Mouse (Mus musculus) stomach, embryonic 16.5 days (tissue): Measurements from ENCODE around the gene Adam11. TPM values are rescaled to one million over a fixed set of nuclear protein-coding genes. Genes with fewer than 3 reads are reported as not detected.

Experiments used
- ATAC-seq: fragments of 200-750 bp; cut with Nextera tagmentation; 2 replicates; pipeline ENCODE4 v1.8.0; 2017; ENCODE audit warnings: moderate number of reproducible peaks, moderate TSS enrichment; ENCODE audit not compliant: insufficient read depth, low FRiP score
- H3K27ac ChIP-seq: fragments of 300-500 bp; sonication (generic); 2 replicates; pipeline ENCODE4 v1.5.1; 2014; ENCODE audit warnings: low read length
- H3K27me3 ChIP-seq: fragments of 300-500 bp; sonication (generic); 2 replicates; pipeline ENCODE4 v1.6.1; 2014; ENCODE audit warnings: low read length, control low read depth, mixed read lengths; ENCODE audit not compliant: control insufficient read depth, insufficient read depth
- H3K36me3 ChIP-seq: fragments of 300-500 bp; sonication (generic); 2 replicates; pipeline ENCODE4 v1.6.1; 2014; ENCODE audit warnings: low read length; ENCODE audit not compliant: control insufficient read depth, insufficient read depth
- H3K4me1 ChIP-seq: fragments of 300-500 bp; sonication (generic); 2 replicates; pipeline ENCODE4 v1.6.1; 2014; ENCODE audit warnings: low read length, control low read depth, mixed read lengths; ENCODE audit not compliant: control insufficient read depth, insufficient read depth
- H3K4me2 ChIP-seq: fragments of 300-500 bp; sonication (generic); 2 replicates; pipeline ENCODE4 v1.6.1; 2014; ENCODE audit warnings: low read depth, low read length, mixed read lengths
- H3K4me3 ChIP-seq: fragments of 300-500 bp; sonication (generic); replicated peaks from 2 replicates; pipeline ENCODE4 v1.5.1; 2014; ENCODE audit warnings: mild to moderate bottlenecking, low read length
- H3K9ac ChIP-seq: fragments of 300-500 bp; sonication (generic); 2 replicates; pipeline ENCODE4 v1.6.1; 2014; ENCODE audit warnings: low read length
- H3K9me3 ChIP-seq: fragments of 300-500 bp; sonication (generic); replicated peaks from 2 replicates; pipeline ENCODE4 v1.6.1; 2016; ENCODE audit warnings: low read length, control low read depth; ENCODE audit not compliant: control insufficient read depth
- WGBS: fragments of 180-500 bp; shearing (Covaris S2); extraction: QIAGEN DNeasy Blood & Tissue Kit; methylation state at CpG from one replicate; pipeline ENCODE4 v1.1.7; 2014; 5-methylcytosine and 5-hydroxymethylcytosine counted together
- polyA plus RNA-seq: library from polyadenylated mRNA; unstranded; fragments of >200 nt; fragmentation: Nextera tagmentation; extraction: Ambion mirVana; gene quantifications from 2 replicates; pipeline ENCODE4 v1.2.1, GENCODE M21; 2015

Gene Adam11
- polyA plus RNA-seq, 1 experiment from 2014 or later = 4.5 TPM

DNA sequence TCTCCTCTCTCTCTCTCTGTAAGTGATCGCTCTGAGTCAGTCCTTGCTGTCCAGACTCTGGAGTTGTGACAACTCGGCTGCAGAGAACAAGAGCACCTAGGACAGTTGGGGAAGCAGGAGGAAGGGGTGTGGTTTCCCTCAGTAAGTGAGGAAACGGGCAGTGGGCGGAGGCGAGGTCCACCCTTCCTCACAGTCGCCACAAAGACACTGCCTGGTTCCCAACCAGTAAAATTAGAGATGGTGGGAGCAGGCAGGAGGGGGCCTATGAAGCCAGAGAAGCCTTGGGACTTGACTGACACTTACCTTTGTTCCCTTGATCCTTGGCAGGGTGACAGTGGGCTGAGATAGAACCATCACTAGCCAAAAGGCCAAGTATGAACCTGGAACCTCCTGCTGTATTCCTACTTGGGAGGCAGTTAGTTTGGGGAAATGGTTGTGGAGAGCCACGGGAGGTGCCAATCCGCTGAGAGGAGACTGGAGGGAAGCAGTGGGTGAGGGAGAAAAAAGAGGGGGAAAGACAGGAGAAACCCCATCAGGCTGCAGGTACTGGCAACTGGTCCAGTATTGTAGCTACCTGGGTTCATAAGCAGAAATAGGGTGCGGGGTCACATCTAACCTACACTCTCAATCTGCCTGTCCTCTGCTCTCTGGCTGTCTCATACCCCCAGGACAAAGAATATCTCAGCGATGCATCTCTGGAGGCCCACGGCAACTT lies 19.2 kb downstream of the Adam11 start:
- 44% methylated on average over 11 of the region's 11 CpGs for WGBS
- Histone ChIP-seq H3K4me2 (no peak overlapping the region), H3K4me1 (peaks cover 8% of the 10 kb centered on the region), H3K9me3 (no peaks in the 10 kb centered on the region), H3K9ac (no peak overlapping the region), H3K27me3 (no peaks in the 10 kb centered on the region), H3K4me3 (no peak overlapping the region), H3K36me3 (no peaks in the 10 kb centered on the region), H3K27ac (no peak overlapping the region)
- ATAC-seq = no peak

DNA sequence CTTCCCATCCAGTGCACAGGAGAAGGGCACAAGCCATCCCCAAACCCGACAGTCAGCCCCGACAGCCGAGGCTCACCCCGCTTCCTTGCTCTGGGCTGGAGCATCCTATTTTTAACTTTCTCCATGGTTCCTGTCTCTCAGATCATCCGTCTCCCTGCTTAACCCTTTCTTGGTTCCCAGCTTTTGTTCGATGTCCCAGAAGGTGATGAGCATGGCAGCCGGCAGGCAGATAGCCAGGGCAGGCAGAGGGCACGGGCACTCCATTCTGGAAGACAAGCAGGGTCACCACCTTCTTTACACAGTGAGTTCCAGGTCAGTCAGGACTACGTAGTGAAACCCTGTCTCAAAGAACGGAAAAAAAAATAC lies 19.7 kb downstream of the Adam11 start:
- no peak for ATAC-seq
- H3K9me3 ChIP-seq = no peaks in the 10 kb centered on the region
- no peak overlapping the region for H3K27ac ChIP-seq
- no peak overlapping the region for H3K9ac ChIP-seq
- H3K36me3 ChIP-seq = no peaks in the 10 kb centered on the region
- peaks cover 8% of the 10 kb centered on the region for H3K4me1 ChIP-seq
- H3K27me3 ChIP-seq = no peaks in the 10 kb centered on the region
- no peak overlapping the region for H3K4me3 ChIP-seq
- 48% methylated on average over 10 of the region's 10 CpGs for WGBS
- no peak overlapping the region for H3K4me2 ChIP-seq

- Histone ChIP-seq H3K27ac (no peak overlapping the region), H3K27me3 (no peaks in the 10 kb centered on the region), H3K9ac (no peak overlapping the region), H3K4me1 (peaks cover 8% of the 10 kb centered on the region), H3K4me3 (no peak overlapping the region), H3K9me3 (no peaks in the 10 kb centered on the region), H3K36me3 (no peaks in the 10 kb centered on the region), H3K4me2 (no peak overlapping the region)
- no peak for ATAC-seq
- 78% methylated on average over 4 of the region's 4 CpGs for WGBS
These were observed 20.3 kb downstream of the Adam11 start for GRCm38 (mm10) chr11:102781523-102781922.

DNA sequence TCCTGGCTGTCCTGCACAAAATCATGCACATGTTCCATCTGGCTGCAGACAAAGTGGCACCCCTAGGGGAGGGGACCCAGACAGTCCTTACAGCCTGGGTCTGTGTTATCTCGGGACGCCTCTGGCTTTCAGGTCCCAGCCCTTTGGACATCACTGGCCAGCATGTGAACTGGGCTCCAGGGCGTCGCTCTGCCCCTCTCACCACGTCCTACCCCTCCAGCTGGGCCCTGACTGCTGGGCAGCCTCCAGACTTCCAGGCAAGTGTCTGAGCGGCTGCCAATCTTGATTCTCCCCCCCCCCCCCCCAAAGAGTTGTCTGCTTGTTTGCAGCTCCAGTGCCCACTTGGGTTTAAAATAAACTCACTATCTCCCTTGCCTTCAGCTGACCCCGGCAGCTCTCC lies 22.2 kb downstream of the Adam11 start:
- H3K4me3 ChIP-seq = no peak overlapping the region
- H3K9me3 ChIP-seq = no peaks in the 10 kb centered on the region
- H3K9ac ChIP-seq = no peak overlapping the region
- no peak overlapping the region for H3K4me2 ChIP-seq
- ATAC-seq = no peak
- no peaks in the 10 kb centered on the region for H3K4me1 ChIP-seq
- 65% methylated on average over 7 of the region's 7 CpGs for WGBS
- no peak overlapping the region for H3K27ac ChIP-seq
- H3K27me3 ChIP-seq = no peaks in the 10 kb centered on the region
- H3K36me3 ChIP-seq = no peaks in the 10 kb centered on the region

GRCm38 (mm10) chr11:102787688-102788177 lies 26.5 kb downstream of the Adam11 start:
- ATAC-seq = no peak
- Histone ChIP-seq H3K27me3 (no peaks in the 10 kb centered on the region), H3K27ac (no peak overlapping the region), H3K9me3 (no peaks in the 10 kb centered on the region), H3K4me3 (no peak overlapping the region), H3K4me1 (peaks cover under 1% of the 10 kb centered on the region; the same call in 1 of the 2 replicates), H3K4me2 (no peak overlapping the region), H3K36me3 (no peaks in the 10 kb centered on the region), H3K9ac (no peak overlapping the region)
- WGBS = 74% methylated on average over 5 of the region's 5 CpGs

- no peaks in the 10 kb centered on the region for H3K27me3 ChIP-seq
- H3K4me2 ChIP-seq = no peak overlapping the region
- H3K9ac ChIP-seq = no peak overlapping the region
- no peak for ATAC-seq
- no peak overlapping the region; the same call in 1 of the 2 replicates for H3K27ac ChIP-seq
- H3K4me3 ChIP-seq = no peak overlapping the region
- no peaks in the 10 kb centered on the region for H3K9me3 ChIP-seq
- peaks cover 5% of the 10 kb centered on the region; the same call in 1 of the 2 replicates for H3K4me1 ChIP-seq
- H3K36me3 ChIP-seq = no peaks in the 10 kb centered on the region
- WGBS = 48% methylated on average over 14 of the region's 14 CpGs
These were observed 30.6 kb downstream of the Adam11 start for GRCm38 (mm10) chr11:102791682-102792445.

DNA sequence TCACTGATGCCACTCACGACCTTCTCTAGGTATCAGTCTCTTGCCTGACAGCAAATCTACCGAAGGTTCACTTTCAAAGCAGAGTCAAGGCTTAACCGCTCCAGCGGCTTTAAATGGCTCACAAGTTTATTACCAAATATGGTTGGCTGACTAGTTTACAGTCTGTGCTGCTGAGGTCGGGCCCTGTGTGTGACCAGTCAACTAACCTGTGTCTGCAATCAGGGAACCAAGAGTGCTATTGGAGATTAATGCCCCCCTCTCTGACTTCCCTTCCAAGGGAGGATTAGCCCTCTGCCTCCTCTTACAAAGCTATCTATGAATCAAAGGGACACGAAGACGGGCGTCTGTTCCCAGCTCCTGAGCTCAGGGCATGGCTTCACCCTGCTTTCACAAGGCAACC lies 32.9 kb downstream of the Adam11 start:
- H3K27me3 ChIP-seq = no peaks in the 10 kb centered on the region

GRCm38 (mm10) chr11:102803453-102803852 lies 42.2 kb downstream of the Adam11 start:
- no peaks in the 10 kb centered on the region for H3K27me3 ChIP-seq
- H3K27ac ChIP-seq = no peak overlapping the region
- H3K9ac ChIP-seq = no peak overlapping the region
- no peak for ATAC-seq
- no peak overlapping the region for H3K4me2 ChIP-seq
- peaks cover 12% of the 10 kb centered on the region for H3K36me3 ChIP-seq
- H3K4me1 ChIP-seq = no peaks in the 10 kb centered on the region
- WGBS = 67% methylated on average over 5 of the region's 5 CpGs
- no peak overlapping the region for H3K4me3 ChIP-seq
- H3K9me3 ChIP-seq = no peaks in the 10 kb centered on the region

More for the DNA sequence above, 32.9 kb downstream of the Adam11 start:
- ATAC-seq = no peak
- Histone ChIP-seq H3K4me3 (no peak overlapping the region), H3K27ac (0 out of 2 replicates have a peak overlapping the region, but pooled peaks have one; percentile 11), H3K9me3 (no peaks in the 10 kb centered on the region), H3K36me3 (no peaks in the 10 kb centered on the region), H3K4me2 (no peak overlapping the region), H3K9ac (no peak overlapping the region), H3K4me1 (peaks cover 5% of the 10 kb centered on the region; the same call in 1 of the 2 replicates)
- 44% methylated on average over 8 of the region's 8 CpGs for WGBS

DNA sequence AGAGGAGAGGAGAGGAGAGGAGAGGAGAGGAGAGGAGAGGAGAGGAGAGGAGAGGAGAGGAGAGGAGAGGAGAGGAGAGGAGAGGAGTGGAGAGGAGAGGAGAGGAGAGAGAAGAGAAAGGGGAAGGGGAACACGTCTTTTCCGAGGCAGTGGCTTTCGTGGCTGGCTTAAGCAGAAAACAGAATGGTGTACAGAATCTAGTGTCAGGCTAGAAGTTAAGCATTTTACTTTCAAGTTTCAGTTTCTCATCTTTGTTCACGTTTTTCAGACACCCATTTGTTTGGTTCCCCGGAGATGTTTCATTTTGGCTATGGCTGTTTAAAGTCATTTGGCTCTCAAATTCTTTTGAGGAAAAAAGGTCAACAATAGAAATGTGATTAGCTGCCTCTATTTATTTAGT lies 47.0 kb downstream of the Adam11 start:
- H3K4me1 ChIP-seq = no peaks in the 10 kb centered on the region; the same call in 1 of the 2 replicates
- WGBS = 46% methylated on average over 5 of the region's 5 CpGs

More for the DNA sequence above, 47.0 kb downstream of the Adam11 start:
- ATAC-seq = no peak
- H3K4me2 ChIP-seq = no peak overlapping the region
- no peak overlapping the region for H3K9ac ChIP-seq
- H3K27ac ChIP-seq = no peak overlapping the region
- H3K27me3 ChIP-seq = no peaks in the 10 kb centered on the region
- no peaks in the 10 kb centered on the region for H3K9me3 ChIP-seq
- no peak overlapping the region for H3K4me3 ChIP-seq
- H3K36me3 ChIP-seq = no peaks in the 10 kb centered on the region
